Mouse (Mus musculus) intestine, postnatal 0 days (tissue): ENCODE results near the gene Peli3. TPM values are rescaled to one million over a fixed set of nuclear protein-coding genes. Genes with fewer than 3 reads are reported as not detected.

ENCODE experiments used
- ATAC-seq: fragments of 200-750 bp; cut with Nextera tagmentation; 2 replicates; pipeline ENCODE4 v1.8.0; 2017; ENCODE audit warnings: mild to moderate bottlenecking, moderate TSS enrichment, moderate library complexity
- H3K27ac ChIP-seq: fragments of 300-500 bp; sonication (generic); 2 replicates; pipeline ENCODE4 v1.5.1; 2014; ENCODE audit warnings: mild to moderate bottlenecking, low read depth, low read length, moderate library complexity
- H3K27me3 ChIP-seq: fragments of 300-500 bp; sonication (generic); replicated peaks from 2 replicates; pipeline ENCODE4 v1.6.1; 2014; ENCODE audit warnings: low read length, mixed read lengths; ENCODE audit not compliant: control insufficient read depth, insufficient read depth
- H3K36me3 ChIP-seq: fragments of 300-500 bp; sonication (generic); 2 replicates; pipeline ENCODE4 v1.6.1; 2014; ENCODE audit warnings: mild to moderate bottlenecking, moderate library complexity; ENCODE audit not compliant: control insufficient read depth, insufficient read depth
- H3K4me1 ChIP-seq: fragments of 300-500 bp; sonication (generic); replicated peaks from 2 replicates; pipeline ENCODE4 v1.6.1; 2014; ENCODE audit warnings: antibody characterized with exemption, low read length, mixed read lengths; ENCODE audit not compliant: control insufficient read depth, insufficient read depth
- H3K4me2 ChIP-seq: fragments of 300-500 bp; sonication (generic); replicated peaks from 2 replicates; pipeline ENCODE4 v1.6.1; 2014; ENCODE audit warnings: low read depth, mild to moderate bottlenecking, moderate library complexity
- H3K4me3 ChIP-seq: fragments of 300-500 bp; sonication (generic); 2 replicates; pipeline ENCODE4 v1.5.1; 2014; ENCODE audit warnings: low read depth, low read length
- H3K9ac ChIP-seq: fragments of 300-500 bp; sonication (generic); 2 replicates; pipeline ENCODE4 v1.6.1; 2014; ENCODE audit warnings: mild to moderate bottlenecking, low read depth, low read length
- H3K9me3 ChIP-seq: fragments of 300-500 bp; sonication (generic); 2 replicates; pipeline ENCODE4 v1.6.1; 2016; ENCODE audit warnings: mixed run types; ENCODE audit not compliant: control insufficient read depth
- CTCF ChIP-seq: sonication (generic); IDR thresholded peaks from 2 replicates; pipeline ENCODE4 v1.5.1; 2016; ENCODE audit warnings: low read depth, mild to moderate bottlenecking, control low read depth, antibody characterized with exemption, moderate library complexity
- WGBS: fragments of 180-500 bp; shearing (Covaris S2); extraction: QIAGEN DNeasy Blood & Tissue Kit; methylation state at CpG from one replicate; pipeline ENCODE4 v1.1.7; 2014; 5-methylcytosine and 5-hydroxymethylcytosine counted together
- polyA plus RNA-seq: library from polyadenylated mRNA; unstranded; fragments of >200 nt; fragmentation: Nextera tagmentation; extraction: Ambion mirVana; gene quantifications from 2 replicates; pipeline ENCODE4 v1.2.1, GENCODE M21; 2015

Peli3 gene
- polyA plus RNA-seq, result 0.46 and 0.89 TPM in 2 replicates

GRCm38 (mm10) chr19:4942551-4943252 lies at the start of gene Peli3:
TSS of gene Peli3 (minus strand) at chr19:4943127.
- 0 out of 2 replicates have a peak, but pooled peaks cover 3% of the 10 kb centered on the region for H3K4me1 ChIP-seq
- H3K4me3 ChIP-seq, result peak within 1 kb of the TSS; percentile 60
- H3K27me3 ChIP-seq, result no peaks in the 10 kb centered on the region
- H3K9ac ChIP-seq, result peak within 1 kb of the TSS; percentile 46
- ATAC-seq, result peak; percentile 95
- peak within 1 kb of the TSS; percentile 99 for H3K4me2 ChIP-seq
- no peaks in the 10 kb centered on the region for H3K36me3 ChIP-seq
- H3K9me3 ChIP-seq, result no peaks in the 10 kb centered on the region
- H3K27ac ChIP-seq, result no peak within 1 kb of the TSS
- under 1% methylated on average over 55 of the region's 55 CpGs for WGBS
- TF ChIP-seq CTCF, result no peak

DNA sequence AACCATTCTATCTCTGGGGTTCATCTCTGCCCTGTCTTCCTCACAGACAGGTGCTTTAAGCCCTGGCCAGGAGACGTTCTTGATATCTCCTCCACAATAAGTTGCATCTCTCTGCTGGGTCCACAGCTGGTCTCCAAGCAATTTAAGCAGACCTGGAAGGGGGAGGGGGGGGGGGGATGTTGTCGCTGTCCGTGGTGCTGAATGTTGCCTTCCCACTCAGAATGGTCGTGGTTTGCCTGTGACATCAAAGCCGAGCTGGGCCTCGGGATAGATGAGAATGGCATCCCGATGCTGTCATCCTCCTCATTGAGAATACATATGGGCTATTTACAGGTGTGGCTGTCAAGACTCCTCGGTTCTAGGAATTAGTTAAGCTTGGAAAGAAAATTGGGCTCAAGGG lies 49.4 kb upstream of the Peli3 start:
- Histone ChIP-seq H3K4me2 (no peak overlapping the region), H3K9ac (no peak overlapping the region), H3K27ac (no peak overlapping the region), H3K27me3 (peaks cover 26% of the 10 kb centered on the region), H3K36me3 (no peaks in the 10 kb centered on the region), H3K4me3 (no peak overlapping the region), H3K9me3 (no peaks in the 10 kb centered on the region), H3K4me1 (no peaks in the 10 kb centered on the region)
- no peak for ATAC-seq
- no peak for TF ChIP-seq CTCF
- 17% methylated on average over 8 of the region's 8 CpGs for WGBS

DNA sequence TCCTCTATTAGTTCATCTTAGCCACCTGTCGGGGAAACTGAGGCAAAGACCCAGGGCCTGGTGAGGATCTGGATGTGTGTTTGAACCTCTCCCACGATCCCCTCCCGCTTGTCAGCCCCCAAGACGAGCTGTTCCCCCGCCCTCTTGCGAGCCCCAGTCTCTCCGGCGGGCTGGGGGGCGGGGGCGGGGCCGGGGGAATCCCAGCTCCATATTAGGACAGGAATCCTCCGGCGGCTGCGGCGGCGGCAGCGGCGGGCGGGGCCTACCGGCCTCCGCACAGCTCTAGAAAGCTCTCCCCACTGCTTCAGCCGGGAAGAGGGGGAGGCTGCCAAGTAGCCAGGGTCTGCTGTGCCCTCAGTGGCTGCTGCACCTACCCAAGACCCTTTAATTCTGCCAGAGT lies 47.8 kb upstream of the Peli3 start:
- Histone ChIP-seq H3K9me3 (no peaks in the 10 kb centered on the region), H3K9ac (no peak overlapping the region), H3K27me3 (peaks cover 29% of the 10 kb centered on the region), H3K4me2 (0 out of 2 replicates have a peak overlapping the region, but pooled peaks have one; percentile 14), H3K27ac (no peak overlapping the region), H3K36me3 (no peaks in the 10 kb centered on the region), H3K4me3 (no peak overlapping the region), H3K4me1 (no peaks in the 10 kb centered on the region)
- no peak for TF ChIP-seq CTCF
- ATAC-seq, result no peak
- 2% methylated on average over 22 of the region's 22 CpGs for WGBS

GRCm38 (mm10) chr19:4990256-4990625 lies 47.3 kb upstream of the Peli3 start, which contains the start of gene Npas4:
TSS of gene Npas4 (minus strand) at chr19:4990316.
- 26% methylated on average over 4 of the region's 4 CpGs for WGBS

DNA sequence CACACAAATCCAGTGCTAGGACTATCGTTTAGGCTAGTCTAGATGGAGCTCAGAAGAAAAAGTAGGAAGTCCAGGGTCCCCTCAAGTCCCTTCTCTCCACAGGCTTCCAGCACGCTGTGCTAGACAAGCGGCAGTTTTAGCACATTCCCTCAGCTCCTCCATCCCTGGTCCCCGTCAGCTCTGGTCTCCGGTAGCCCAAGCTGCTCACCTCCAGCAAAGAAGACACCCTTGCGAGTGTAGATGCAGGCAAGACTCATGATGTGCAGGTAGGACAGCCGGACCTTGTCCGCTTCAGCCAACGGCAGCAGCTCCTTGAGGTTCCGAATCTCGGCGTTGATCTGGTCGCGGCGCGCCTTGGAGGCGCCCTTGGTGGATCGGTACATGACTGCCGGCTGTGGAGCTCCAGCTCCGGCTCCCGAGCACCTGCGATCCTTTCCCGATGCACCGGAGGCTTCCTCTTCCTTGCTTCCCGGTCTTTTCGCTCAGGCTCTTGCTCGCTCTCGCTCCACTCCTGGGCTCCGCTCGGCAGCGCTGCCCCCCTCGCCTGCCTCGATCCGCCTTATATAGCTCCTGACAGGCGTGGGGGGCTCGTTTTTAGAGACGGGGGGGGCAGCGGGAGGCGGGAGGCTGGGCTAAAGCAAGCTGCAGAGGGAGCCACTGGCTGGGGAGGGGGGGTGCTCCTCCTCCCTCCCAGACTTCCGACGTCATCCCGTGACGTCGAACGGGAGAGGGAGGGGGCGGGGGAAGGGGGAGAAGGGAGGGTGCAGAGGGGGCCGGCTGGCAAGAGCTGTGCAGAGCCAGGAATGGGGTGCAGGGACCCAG lies 46.7 kb upstream of the Peli3 start:
- H3K4me3 ChIP-seq, result no peak overlapping the region
- no peak for TF ChIP-seq CTCF
- H3K4me2 ChIP-seq, result no peak overlapping the region
- H3K9me3 ChIP-seq, result no peaks in the 10 kb centered on the region
- no peak overlapping the region for H3K9ac ChIP-seq
- H3K36me3 ChIP-seq, result no peaks in the 10 kb centered on the region
- H3K4me1 ChIP-seq, result no peaks in the 10 kb centered on the region
- H3K27ac ChIP-seq, result no peak overlapping the region
- peaks cover 33% of the 10 kb centered on the region for H3K27me3 ChIP-seq
- WGBS, result 28% methylated on average over 42 of the region's 47 CpGs
- 0 out of 2 replicates have a peak, but pooled peaks have one; percentile 7 for ATAC-seq

More at GRCm38 (mm10) chr19:4990256-4990625, 47.3 kb upstream of the Peli3 start, which contains the start of gene Npas4:
- Histone ChIP-seq H3K4me2 (0 out of 2 replicates have a peak within 1 kb of the TSS, but pooled peaks have one; percentile 14), H3K27ac (no peak within 1 kb of the TSS), H3K27me3 (peaks cover 29% of the 10 kb centered on the region), H3K9ac (no peak within 1 kb of the TSS), H3K9me3 (no peaks in the 10 kb centered on the region), H3K4me3 (no peak within 1 kb of the TSS), H3K4me1 (no peaks in the 10 kb centered on the region), H3K36me3 (no peaks in the 10 kb centered on the region)
- no peak for TF ChIP-seq CTCF
- no peak for ATAC-seq

- no peaks in the 10 kb centered on the region for H3K36me3 ChIP-seq
- no peaks in the 10 kb centered on the region for H3K4me1 ChIP-seq
- no peak overlapping the region for H3K4me3 ChIP-seq
- WGBS, result 2% methylated on average over 13 of the region's 13 CpGs
- H3K27me3 ChIP-seq, result peaks cover 36% of the 10 kb centered on the region
- H3K27ac ChIP-seq, result no peak overlapping the region
- no peak overlapping the region for H3K9ac ChIP-seq
- peak; percentile 45 for TF ChIP-seq CTCF
- ATAC-seq, result peak; percentile 50
- H3K4me2 ChIP-seq, result no peak overlapping the region
- H3K9me3 ChIP-seq, result no peaks in the 10 kb centered on the region
Observed at GRCm38 (mm10) chr19:4989013-4989412, 46.1 kb upstream of the Peli3 start.
